Mouse (Mus musculus): ENCODE data around the gene Psg25. TPM values are rescaled to one million over a fixed set of nuclear protein-coding genes. Genes with fewer than 3 reads are reported as not detected.

Gene Psg25
- polyA plus RNA-seq, 1 experiment from 2014 or later = 0.04 TPM

Other genes with a start within 250 kb of the Psg25 start
- not detected in 2 replicates for gene Psg18, start 177.3 kb downstream of the Psg25 start, polyA plus RNA-seq (2015; fragmentation: Nextera tagmentation; extraction: Ambion mirVana)
- not detected in 2 replicates for gene Psg28, start 100.2 kb downstream of the Psg25 start, polyA plus RNA-seq (2015; fragmentation: Nextera tagmentation; extraction: Ambion mirVana)
- gene Psg26, start 48.1 kb downstream of the Psg25 start, polyA plus RNA-seq (2015; fragmentation: Nextera tagmentation; extraction: Ambion mirVana) = not detected in 2 replicates
- gene Psg27, start 35.0 kb upstream of the Psg25 start, polyA plus RNA-seq (2015; fragmentation: Nextera tagmentation; extraction: Ambion mirVana) = not detected in 2 replicates
- gene Psg23, start 84.2 kb upstream of the Psg25 start, polyA plus RNA-seq (2015; fragmentation: Nextera tagmentation; extraction: Ambion mirVana) = not detected in 2 replicates
- gene Psg21, start 124.5 kb upstream of the Psg25 start, polyA plus RNA-seq (2015; fragmentation: Nextera tagmentation; extraction: Ambion mirVana) = not detected in 2 replicates
- gene Psg20, start 153.9 kb upstream of the Psg25 start, polyA plus RNA-seq (2015; fragmentation: Nextera tagmentation; extraction: Ambion mirVana) = not detected in 2 replicates
- gene Psg22, start 185.8 kb upstream of the Psg25 start, polyA plus RNA-seq (2015; fragmentation: Nextera tagmentation; extraction: Ambion mirVana) = not detected in 2 replicates

Data from intestine, embryonic 16.5 days (tissue).